Mouse (Mus musculus): ENCODE measurements around the gene Gm20826.
"Not testable (repeated sequence)": the region's sequence is repeated elsewhere in the genome, so short reads cannot be mapped to it uniquely, and the experiment has no call there.

Gene Gm20826

DNA sequence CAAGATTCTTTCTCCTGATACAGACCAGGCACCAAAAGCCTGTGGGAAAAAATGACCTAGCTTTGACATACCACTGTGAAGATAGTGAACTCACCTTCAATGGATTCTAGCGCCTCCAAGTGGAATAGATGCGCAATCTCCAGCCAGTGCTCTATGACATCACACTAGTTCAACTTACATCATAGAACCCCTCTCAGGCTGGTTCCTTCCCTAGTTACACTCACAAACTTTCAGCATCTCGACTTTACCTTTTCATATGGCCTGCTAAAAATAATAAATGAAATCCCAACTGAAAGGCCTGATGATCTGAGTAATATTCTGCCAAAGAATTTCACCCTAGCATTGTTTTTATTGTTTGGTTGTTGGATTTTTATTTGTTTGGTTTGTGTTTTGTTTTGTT is at the start of gene Gm20826:
Gene Gm20826, minus strand, starts transcription at position 101 of the 400 bp plus-strand sequence.
- not testable (repeated sequence) for DNase-seq (ENCODE audit: low read depth)

Data from fibroblast of lung, adult 2 months (primary cell).